Mouse (Mus musculus) liver, embryonic 16.5 days (tissue): ENCODE results near the gene Slc8a2. TPM values are rescaled to one million over a fixed set of nuclear protein-coding genes. Genes with fewer than 3 reads are reported as not detected.

Source experiments
- ATAC-seq: fragments of 200-750 bp; cut with Nextera tagmentation; 2 replicates; pipeline ENCODE4 v1.8.0; 2017; ENCODE audit warnings: low read depth, mild to moderate bottlenecking, moderate number of reproducible peaks, moderate library complexity
- H3K27ac ChIP-seq: fragments of 300-500 bp; sonication (generic); 2 replicates; pipeline ENCODE4 v1.5.1; 2014; ENCODE audit warnings: mild to moderate bottlenecking, low read length
- H3K27me3 ChIP-seq: fragments of 300-500 bp; sonication (generic); 2 replicates; pipeline ENCODE4 v1.6.1; 2014; ENCODE audit warnings: low read depth, low read length, mixed read lengths; ENCODE audit not compliant: control insufficient read depth, insufficient read depth
- H3K36me3 ChIP-seq: fragments of 300-500 bp; sonication (generic); 2 replicates; pipeline ENCODE4 v1.6.1; 2014; ENCODE audit warnings: mild to moderate bottlenecking; ENCODE audit not compliant: control insufficient read depth, insufficient read depth
- H3K4me1 ChIP-seq: fragments of 300-500 bp; sonication (generic); 2 replicates; pipeline ENCODE4 v1.6.1; 2014; ENCODE audit warnings: low read depth, low read length, mixed read lengths; ENCODE audit not compliant: control insufficient read depth
- H3K4me2 ChIP-seq: fragments of 300-500 bp; sonication (generic); 2 replicates; pipeline ENCODE4 v1.6.1; 2014; ENCODE audit warnings: low read depth, low read length, mixed read lengths
- H3K4me3 ChIP-seq: fragments of 300-500 bp; sonication (generic); 2 replicates; pipeline ENCODE4 v1.5.1; 2014; ENCODE audit warnings: low read depth, mild to moderate bottlenecking, low read length
- H3K9ac ChIP-seq: fragments of 300-500 bp; sonication (generic); 2 replicates; pipeline ENCODE4 v1.6.1; 2014; ENCODE audit warnings: low read depth, low read length
- H3K9me3 ChIP-seq: fragments of 300-500 bp; sonication (generic); replicated peaks from 2 replicates; pipeline ENCODE4 v1.6.1; 2016; ENCODE audit warnings: low read length; ENCODE audit not compliant: control insufficient read depth
- WGBS: fragments of 180-500 bp; shearing (Covaris S2); extraction: QIAGEN DNeasy Blood & Tissue Kit; methylation state at CpG from one replicate; pipeline ENCODE4 v1.1.7; 2014; ENCODE audit not compliant: insufficient replicate concordance; 5-methylcytosine and 5-hydroxymethylcytosine counted together
- polyA plus RNA-seq: library from polyadenylated mRNA; unstranded; fragments of >200 nt; fragmentation: Nextera tagmentation; extraction: Ambion mirVana; gene quantifications from 2 replicates; pipeline ENCODE4 v1.2.1, GENCODE M21; 2015

The Slc8a2 gene
- polyA plus RNA-seq, 1 experiment from 2014 or later: 0.02 TPM

- H3K9me3 ChIP-seq: no peaks in the 10 kb centered on the region
- 30% methylated on average over 5 of the region's 5 CpGs for WGBS
- no peaks in the 10 kb centered on the region for H3K36me3 ChIP-seq
- peaks cover 36% of the 10 kb centered on the region for H3K27me3 ChIP-seq
- no peak overlapping the region for H3K4me2 ChIP-seq
- no peak overlapping the region for H3K27ac ChIP-seq
- no peak overlapping the region for H3K4me3 ChIP-seq
- no peak overlapping the region for H3K9ac ChIP-seq
- H3K4me1 ChIP-seq: no peaks in the 10 kb centered on the region; the same call in 1 of the 2 replicates
- no peak for ATAC-seq
Observed at GRCm38 (mm10) chr7:16173146-16173545, 43.5 kb downstream of the Slc8a2 start.

GRCm38 (mm10) chr7:16174597-16175541 is 45.2 kb downstream of the Slc8a2 start, which contains the start of gene Meis3:
Gene Meis3, plus strand, starts transcription at chr7:16175090.
- peak; percentile 32; the same call in 1 of the 2 replicates for ATAC-seq
- H3K4me2 ChIP-seq: peak within 1 kb of the TSS; percentile 55
- peaks cover 36% of the 10 kb centered on the region for H3K27me3 ChIP-seq
- peak within 1 kb of the TSS; percentile 50 for H3K4me3 ChIP-seq
- peak within 1 kb of the TSS; percentile 34; the same call in 1 of the 2 replicates for H3K9ac ChIP-seq
- no peaks in the 10 kb centered on the region for H3K36me3 ChIP-seq
- H3K4me1 ChIP-seq: no peaks in the 10 kb centered on the region; the same call in 1 of the 2 replicates
- H3K9me3 ChIP-seq: no peaks in the 10 kb centered on the region
- H3K27ac ChIP-seq: no peak within 1 kb of the TSS
- under 1% methylated on average over 27 of the region's 42 CpGs for WGBS

GRCm38 (mm10) chr7:16175542-16175931 is 45.9 kb downstream of the Slc8a2 start:
- Histone ChIP-seq H3K36me3 (no peaks in the 10 kb centered on the region), H3K4me1 (no peaks in the 10 kb centered on the region; the same call in 1 of the 2 replicates), H3K9ac (peak overlapping the region; percentile 34; the same call in 1 of the 2 replicates), H3K4me3 (peak overlapping the region; percentile 50), H3K4me2 (peak overlapping the region; percentile 55), H3K27ac (no peak overlapping the region), H3K9me3 (no peaks in the 10 kb centered on the region), H3K27me3 (peaks cover 36% of the 10 kb centered on the region)
- no peak for ATAC-seq
- 3% methylated on average over 9 of the region's 10 CpGs for WGBS

GRCm38 (mm10) chr7:16178114-16178513 is 48.5 kb downstream of the Slc8a2 start:
- Histone ChIP-seq H3K36me3 (no peaks in the 10 kb centered on the region), H3K27ac (no peak overlapping the region), H3K4me1 (no peaks in the 10 kb centered on the region; the same call in 1 of the 2 replicates), H3K27me3 (peaks cover 36% of the 10 kb centered on the region), H3K9ac (no peak overlapping the region), H3K4me3 (no peak overlapping the region), H3K4me2 (no peak overlapping the region), H3K9me3 (no peaks in the 10 kb centered on the region)
- ATAC-seq: no peak
- 44% methylated on average over 4 of the region's 4 CpGs for WGBS

- no peak overlapping the region for H3K4me3 ChIP-seq
- no peaks in the 10 kb centered on the region for H3K27me3 ChIP-seq
- no peaks in the 10 kb centered on the region for H3K4me1 ChIP-seq
- no peaks in the 10 kb centered on the region for H3K36me3 ChIP-seq
- H3K9ac ChIP-seq: no peak overlapping the region
- no peaks in the 10 kb centered on the region for H3K9me3 ChIP-seq
- ATAC-seq: no peak
- no peak overlapping the region for H3K27ac ChIP-seq
- no peak overlapping the region for H3K4me2 ChIP-seq
- 15% methylated on average over 8 of the region's 8 CpGs for WGBS
Observed at GRCm38 (mm10) chr7:16183663-16184062, 54.0 kb downstream of the Slc8a2 start.

GRCm38 (mm10) chr7:16187494-16187893 is 57.9 kb downstream of the Slc8a2 start:
- Histone ChIP-seq H3K9ac (no peak overlapping the region), H3K27ac (no peak overlapping the region), H3K4me1 (no peaks in the 10 kb centered on the region), H3K4me2 (no peak overlapping the region), H3K36me3 (no peaks in the 10 kb centered on the region), H3K9me3 (no peaks in the 10 kb centered on the region), H3K27me3 (no peaks in the 10 kb centered on the region; the same call in 1 of the 2 replicates), H3K4me3 (no peak overlapping the region)
- ATAC-seq: peak; percentile 65
- WGBS: 33% methylated on average over 8 of the region's 8 CpGs

GRCm38 (mm10) chr7:16192315-16192714 is 62.7 kb downstream of the Slc8a2 start:
- Histone ChIP-seq H3K9me3 (no peaks in the 10 kb centered on the region), H3K4me1 (no peaks in the 10 kb centered on the region), H3K36me3 (no peaks in the 10 kb centered on the region), H3K27me3 (no peaks in the 10 kb centered on the region; the same call in 1 of the 2 replicates), H3K9ac (no peak overlapping the region), H3K4me3 (no peak overlapping the region), H3K4me2 (no peak overlapping the region), H3K27ac (no peak overlapping the region)
- 16% methylated on average over 5 of the region's 5 CpGs for WGBS
- ATAC-seq: peak; percentile 41

- H3K4me3 ChIP-seq: no peak overlapping the region
Observed at GRCm38 (mm10) chr7:16193702-16194101, 64.1 kb downstream of the Slc8a2 start.

GRCm38 (mm10) chr7:16196616-16197015 is 67.0 kb downstream of the Slc8a2 start:
- ATAC-seq: no peak
- Histone ChIP-seq H3K27me3 (no peaks in the 10 kb centered on the region), H3K36me3 (peaks cover 4% of the 10 kb centered on the region), H3K9ac (no peak overlapping the region), H3K9me3 (no peaks in the 10 kb centered on the region), H3K27ac (no peak overlapping the region), H3K4me2 (no peak overlapping the region), H3K4me1 (no peaks in the 10 kb centered on the region), H3K4me3 (no peak overlapping the region)
- WGBS: 72% methylated on average over 6 of the region's 6 CpGs

More at GRCm38 (mm10) chr7:16193702-16194101, 64.1 kb downstream of the Slc8a2 start:
- H3K4me1 ChIP-seq: no peaks in the 10 kb centered on the region
- 13% methylated on average over 3 of the region's 3 CpGs for WGBS
- H3K4me2 ChIP-seq: no peak overlapping the region
- no peak overlapping the region for H3K27ac ChIP-seq
- H3K27me3 ChIP-seq: no peaks in the 10 kb centered on the region; the same call in 1 of the 2 replicates
- ATAC-seq: no peak
- no peak overlapping the region for H3K9ac ChIP-seq
- H3K9me3 ChIP-seq: no peaks in the 10 kb centered on the region
- peaks cover 4% of the 10 kb centered on the region; the same call in 1 of the 2 replicates for H3K36me3 ChIP-seq
